Mouse (Mus musculus): Measurements from ENCODE around the gene Cyth4. TPM values are rescaled to one million over a fixed set of nuclear protein-coding genes. Genes with fewer than 3 reads are reported as not detected.

The Cyth4 gene
- polyA plus RNA-seq (2012; rRNA removed) (9.0 and 11.4 TPM in 2 replicates), polyA plus RNA-seq (2014; fragmentation: Nextera tagmentation; extraction: Ambion mirVana) (4.9 and 6.9 TPM in 2 replicates)

GRCm38 (mm10) chr15:78596914-78597313, at the start of gene Cyth4:
Cyth4 (plus strand) TSS chr15:78597047.
- H3K27me3 ChIP-seq (ENCODE audit: control insufficient read depth, insufficient read depth, low read length) = no peaks in the 10 kb centered on the region
- no peak within 1 kb of the TSS for H3K27ac ChIP-seq (replicated peaks; ENCODE audit: low read depth, low read length)
- no peaks in the 10 kb centered on the region for H3K36me3 ChIP-seq (ENCODE audit: control insufficient read depth, insufficient read depth, low read length)
- no peak for ATAC-seq (ENCODE audit: low FRiP score, low read depth)
- H3K4me1 ChIP-seq (ENCODE audit: control insufficient read depth, insufficient read depth, low read length) = no peaks in the 10 kb centered on the region
- no peaks in the 10 kb centered on the region for H3K9me3 ChIP-seq (ENCODE audit: control insufficient read depth, low read length)
- TF ChIP-seq POLR2A (IDR thresholded peaks at IDR 0.05; ENCODE audit: borderline replicate concordance, extremely low read depth, insufficient read depth, insufficient read length) = no peak
- no peak within 1 kb of the TSS for H3K4me3 ChIP-seq (replicated peaks; ENCODE audit: low read length)
- WGBS = 76% methylated on average over 7 of the region's 7 CpGs
- no peak within 1 kb of the TSS for H3K4me2 ChIP-seq (replicated peaks; ENCODE audit: low read depth, low read length, severe bottlenecking)
- no peak within 1 kb of the TSS for H3K9ac ChIP-seq (ENCODE audit: low read depth, low read length, severe bottlenecking)
- no peak for DNase-seq (ENCODE audit: low spot score)

DNA sequence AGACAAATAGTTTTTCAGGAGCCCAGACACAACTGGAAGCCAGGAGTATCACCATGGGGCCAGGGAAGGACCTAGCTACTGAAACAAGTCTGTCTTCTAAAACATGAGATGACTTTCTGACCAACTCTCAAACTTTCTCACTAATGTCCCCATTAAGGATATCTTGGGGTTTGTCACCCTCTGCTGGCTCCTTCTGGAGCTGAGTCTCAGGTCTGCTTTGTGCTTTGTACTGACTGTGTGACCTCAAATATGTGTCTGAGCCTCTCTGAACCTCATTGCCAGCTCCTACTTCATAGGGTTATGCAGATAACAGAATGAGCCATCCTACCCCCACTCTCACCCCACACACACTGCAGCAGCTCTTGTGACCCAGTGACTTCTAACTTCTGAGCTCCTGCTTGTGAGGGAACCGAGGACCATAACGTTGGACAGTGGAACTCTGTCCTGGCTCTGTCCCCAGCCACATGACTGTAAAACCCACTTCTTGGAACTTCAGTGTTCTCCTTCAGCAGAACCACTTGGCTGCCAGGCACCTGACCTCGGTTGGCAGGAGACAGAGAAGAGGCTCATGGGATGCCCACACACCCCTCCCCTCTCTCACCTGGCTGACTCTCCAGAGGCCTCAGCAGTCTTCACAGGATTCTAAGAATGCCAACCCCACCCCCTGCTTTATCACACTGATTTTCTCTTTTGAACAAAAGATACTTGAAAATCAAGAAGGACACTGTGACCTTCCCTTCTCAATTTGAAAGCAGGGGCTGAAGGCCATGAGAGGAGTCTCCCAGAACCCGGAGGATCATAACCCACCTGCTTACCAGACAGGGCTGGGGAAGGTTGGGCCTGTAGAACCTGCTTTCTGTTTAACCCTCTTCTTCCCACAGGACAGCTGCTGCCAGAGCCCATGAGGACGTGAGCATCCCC, 49.2 kb upstream of the Cyth4 start:
- Histone ChIP-seq H3K4me2 (replicated peaks; ENCODE audit: low read depth, low read length, severe bottlenecking) (no peak overlapping the region), H3K9ac (ENCODE audit: low read depth, low read length, severe bottlenecking) (no peak overlapping the region), H3K36me3 (ENCODE audit: control insufficient read depth, insufficient read depth, low read length) (no peaks in the 10 kb centered on the region), H3K4me1 (ENCODE audit: control insufficient read depth, insufficient read depth, low read length) (peaks cover 1% of the 10 kb centered on the region; the same call in 1 of the 2 replicates), H3K4me3 (replicated peaks; ENCODE audit: low read length) (no peak overlapping the region), H3K9me3 (ENCODE audit: control insufficient read depth, low read length) (0 out of 2 replicates have a peak, but pooled peaks cover 4% of the 10 kb centered on the region), H3K27ac (replicated peaks; ENCODE audit: low read depth, low read length) (no peak overlapping the region), H3K27me3 (ENCODE audit: control insufficient read depth, insufficient read depth, low read length) (no peaks in the 10 kb centered on the region; the same call in 1 of the 2 replicates)
- 37% methylated on average over 5 of the region's 5 CpGs for WGBS
- no peak for TF ChIP-seq POLR2A (IDR thresholded peaks at IDR 0.05; ENCODE audit: borderline replicate concordance, extremely low read depth, insufficient read depth, insufficient read length)
- ATAC-seq (ENCODE audit: low FRiP score, low read depth) (no peak), DNase-seq (ENCODE audit: low spot score) (no peak)

- H3K27me3 ChIP-seq (ENCODE audit: control insufficient read depth, insufficient read depth, low read length) = no peaks in the 10 kb centered on the region; the same call in 1 of the 2 replicates
- 21% methylated on average over 3 of the region's 3 CpGs for WGBS
These were observed 48.5 kb upstream of the Cyth4 start for GRCm38 (mm10) chr15:78548336-78548665.

GRCm38 (mm10) chr15:78548711-78549110, 48.1 kb upstream of the Cyth4 start:
- Histone ChIP-seq H3K27ac (replicated peaks; ENCODE audit: low read depth, low read length) (no peak overlapping the region), H3K27me3 (ENCODE audit: control insufficient read depth, insufficient read depth, low read length) (no peaks in the 10 kb centered on the region; the same call in 1 of the 2 replicates), H3K4me2 (replicated peaks; ENCODE audit: low read depth, low read length, severe bottlenecking) (no peak overlapping the region), H3K9ac (ENCODE audit: low read depth, low read length, severe bottlenecking) (no peak overlapping the region), H3K9me3 (ENCODE audit: control insufficient read depth, low read length) (0 out of 2 replicates have a peak, but pooled peaks cover 4% of the 10 kb centered on the region), H3K36me3 (ENCODE audit: control insufficient read depth, insufficient read depth, low read length) (no peaks in the 10 kb centered on the region), H3K4me1 (ENCODE audit: control insufficient read depth, insufficient read depth, low read length) (no peaks in the 10 kb centered on the region), H3K4me3 (replicated peaks; ENCODE audit: low read length) (no peak overlapping the region)
- TF ChIP-seq POLR2A (IDR thresholded peaks at IDR 0.05; ENCODE audit: borderline replicate concordance, extremely low read depth, insufficient read depth, insufficient read length) = no peak
- no peak for ATAC-seq (ENCODE audit: low FRiP score, low read depth)
- 71% methylated on average over 8 of the region's 8 CpGs for WGBS
- DNase-seq (ENCODE audit: low spot score) = no peak

More at GRCm38 (mm10) chr15:78548336-78548665, 48.5 kb upstream of the Cyth4 start:
- Histone ChIP-seq H3K4me2 (replicated peaks; ENCODE audit: low read depth, low read length, severe bottlenecking) (no peak overlapping the region), H3K4me1 (ENCODE audit: control insufficient read depth, insufficient read depth, low read length) (no peaks in the 10 kb centered on the region), H3K27ac (replicated peaks; ENCODE audit: low read depth, low read length) (no peak overlapping the region), H3K9me3 (ENCODE audit: control insufficient read depth, low read length) (0 out of 2 replicates have a peak, but pooled peaks cover 4% of the 10 kb centered on the region), H3K36me3 (ENCODE audit: control insufficient read depth, insufficient read depth, low read length) (no peaks in the 10 kb centered on the region), H3K9ac (ENCODE audit: low read depth, low read length, severe bottlenecking) (no peak overlapping the region), H3K4me3 (replicated peaks; ENCODE audit: low read length) (no peak overlapping the region)
- DNase-seq (ENCODE audit: low spot score) = no peak
- no peak for TF ChIP-seq POLR2A (IDR thresholded peaks at IDR 0.05; ENCODE audit: borderline replicate concordance, extremely low read depth, insufficient read depth, insufficient read length)
- ATAC-seq (ENCODE audit: low FRiP score, low read depth) = no peak

DNA sequence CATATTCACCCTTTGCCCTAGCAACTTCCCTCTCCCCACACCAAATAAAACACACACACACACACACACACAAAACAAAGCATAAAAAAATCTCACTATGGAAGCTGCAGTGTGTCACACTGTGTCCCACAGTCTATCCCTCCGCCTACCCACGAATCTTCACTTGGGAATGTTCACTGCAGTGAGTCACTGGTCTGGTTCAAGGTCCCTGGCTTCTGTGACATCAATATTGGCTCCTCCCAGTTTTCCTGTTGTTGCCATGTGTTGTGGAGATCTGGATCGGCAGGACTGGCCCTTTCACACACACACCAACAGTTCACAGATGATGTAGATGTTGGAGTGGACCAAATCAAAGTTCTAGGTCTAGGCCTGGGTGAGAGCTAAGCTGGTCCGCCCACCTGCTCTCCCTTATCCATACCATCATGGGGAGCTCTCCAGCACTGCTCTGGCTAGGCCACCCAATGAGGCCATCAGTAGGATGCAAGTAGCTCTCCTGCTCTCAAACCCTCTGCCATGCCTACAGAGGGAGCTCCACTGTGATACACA, 47.6 kb upstream of the Cyth4 start:
- no peak for DNase-seq (ENCODE audit: low spot score)
- Histone ChIP-seq H3K4me2 (replicated peaks; ENCODE audit: low read depth, low read length, severe bottlenecking) (no peak overlapping the region), H3K27ac (replicated peaks; ENCODE audit: low read depth, low read length) (no peak overlapping the region), H3K27me3 (ENCODE audit: control insufficient read depth, insufficient read depth, low read length) (no peaks in the 10 kb centered on the region; the same call in 1 of the 2 replicates), H3K4me3 (replicated peaks; ENCODE audit: low read length) (no peak overlapping the region), H3K9ac (ENCODE audit: low read depth, low read length, severe bottlenecking) (no peak overlapping the region), H3K36me3 (ENCODE audit: control insufficient read depth, insufficient read depth, low read length) (no peaks in the 10 kb centered on the region), H3K4me1 (ENCODE audit: control insufficient read depth, insufficient read depth, low read length) (no peaks in the 10 kb centered on the region), H3K9me3 (ENCODE audit: control insufficient read depth, low read length) (0 out of 2 replicates have a peak, but pooled peaks cover 4% of the 10 kb centered on the region)
- ATAC-seq (ENCODE audit: low FRiP score, low read depth) = no peak
- WGBS = 71% methylated on average over 4 of the region's 4 CpGs
- TF ChIP-seq POLR2A (IDR thresholded peaks at IDR 0.05; ENCODE audit: borderline replicate concordance, extremely low read depth, insufficient read depth, insufficient read length) = no peak
